Mouse (Mus musculus) hindbrain, embryonic 12.5 days (tissue): ENCODE data around the gene Pgam1. TPM values are rescaled to one million over a fixed set of nuclear protein-coding genes. Genes with fewer than 3 reads are reported as not detected.
"Not testable (repeated sequence)": the region's sequence is repeated elsewhere in the genome, so short reads cannot be mapped to it uniquely, and the experiment has no call there.

Experiments used
- ATAC-seq: fragments of 200-750 bp; cut with Nextera tagmentation; 2 replicates; pipeline ENCODE4 v1.8.0; 2017; ENCODE audit warnings: moderate TSS enrichment; ENCODE audit not compliant: low FRiP score
- H3K27ac ChIP-seq: fragments of 300-500 bp; sonication (generic); 2 replicates; pipeline ENCODE4 v1.5.1; 2016; ENCODE audit warnings: mild to moderate bottlenecking
- H3K27me3 ChIP-seq: fragments of 300-500 bp; sonication (generic); 2 replicates; pipeline ENCODE4 v1.6.1; 2016; ENCODE audit warnings: mild to moderate bottlenecking
- H3K36me3 ChIP-seq: fragments of 300-500 bp; sonication (generic); 2 replicates; pipeline ENCODE4 v1.6.1; 2016; ENCODE audit warnings: mild to moderate bottlenecking
- H3K4me1 ChIP-seq: fragments of 300-500 bp; sonication (generic); 2 replicates; pipeline ENCODE4 v1.6.1; 2016
- H3K4me2 ChIP-seq: fragments of 300-500 bp; sonication (generic); replicated peaks from 2 replicates; pipeline ENCODE4 v1.6.1; 2016; ENCODE audit warnings: mild to moderate bottlenecking
- H3K4me3 ChIP-seq: fragments of 300-500 bp; sonication (generic); 2 replicates; pipeline ENCODE4 v1.5.1; 2016; ENCODE audit warnings: mild to moderate bottlenecking
- H3K9ac ChIP-seq: fragments of 300-500 bp; sonication (generic); 2 replicates; pipeline ENCODE4 v1.6.1; 2016; ENCODE audit warnings: mild to moderate bottlenecking, moderate library complexity
- H3K9me3 ChIP-seq: fragments of 300-500 bp; sonication (generic); replicated peaks from 2 replicates; pipeline ENCODE4 v1.6.1; 2016; ENCODE audit warnings: mild to moderate bottlenecking
- WGBS: fragments of 180-500 bp; shearing (Covaris S2); methylation state at CpG from one replicate; pipeline ENCODE4 v1.1.7; 2016; 5-methylcytosine and 5-hydroxymethylcytosine counted together
- polyA plus RNA-seq: library from polyadenylated mRNA; unstranded; fragments of >200 nt; fragmentation: Nextera tagmentation; extraction: Ambion mirVana; gene quantifications from 2 replicates; pipeline ENCODE4 v1.2.1, GENCODE M21; 2016

Gene Pgam1
- polyA plus RNA-seq, result 514 and 546 TPM in 2 replicates

- Histone ChIP-seq H3K4me2 (peak within 1 kb of the TSS; percentile 65), H3K9ac (peak within 1 kb of the TSS; percentile 93), H3K36me3 (peaks cover 10% of the 10 kb centered on the region), H3K4me1 (peaks cover 20% of the 10 kb centered on the region), H3K27me3 (0 out of 2 replicates have a peak, but pooled peaks cover 4% of the 10 kb centered on the region), H3K9me3 (no peaks in the 10 kb centered on the region), H3K27ac (peak within 1 kb of the TSS; percentile 87), H3K4me3 (peak within 1 kb of the TSS; percentile 93)
- WGBS, result 5% methylated on average over 54 of the region's 54 CpGs
- ATAC-seq, result peak; percentile 95
Observed at GRCm38 (mm10) chr19:41911178-41912073, at the start of gene Pgam1. Gene Pgam1 (plus strand): TSS chr19:41911923.

- no peaks in the 10 kb centered on the region for H3K4me1 ChIP-seq
- no peak for ATAC-seq
- H3K4me2 ChIP-seq, result no peak overlapping the region
- no peak overlapping the region for H3K27ac ChIP-seq
- H3K4me3 ChIP-seq, result no peak overlapping the region
- H3K36me3 ChIP-seq, result peaks cover 86% of the 10 kb centered on the region
- 90% methylated on average over 8 of the region's 8 CpGs for WGBS
- H3K9ac ChIP-seq, result no peak overlapping the region
- H3K27me3 ChIP-seq, result no peaks in the 10 kb centered on the region
- H3K9me3 ChIP-seq, result no peaks in the 10 kb centered on the region
Observed at GRCm38 (mm10) chr19:41866707-41867106, 45.0 kb upstream of the Pgam1 start.

- no peak for ATAC-seq
- Histone ChIP-seq H3K27me3 (no peaks in the 10 kb centered on the region), H3K36me3 (peaks cover 77% of the 10 kb centered on the region), H3K9me3 (no peaks in the 10 kb centered on the region), H3K9ac (no peak overlapping the region), H3K27ac (no peak overlapping the region), H3K4me3 (no peak overlapping the region), H3K4me2 (no peak overlapping the region), H3K4me1 (no peaks in the 10 kb centered on the region)
- WGBS, result 91% methylated on average over 5 of the region's 5 CpGs
Observed at GRCm38 (mm10) chr19:41869296-41869695, 42.4 kb upstream of the Pgam1 start.

- H3K27me3 ChIP-seq, H3K9ac ChIP-seq, H3K4me2 ChIP-seq, H3K4me3 ChIP-seq, H3K27ac ChIP-seq, ATAC-seq, H3K4me1 ChIP-seq, H3K9me3 ChIP-seq: not testable (repeated sequence)
- 81% methylated on average over 5 of the region's 5 CpGs for WGBS
- peaks cover 81% of the 10 kb centered on the region for H3K36me3 ChIP-seq
Observed at GRCm38 (mm10) chr19:41869946-41870345, 41.8 kb upstream of the Pgam1 start.

GRCm38 (mm10) chr19:41872285-41872684 lies 39.4 kb upstream of the Pgam1 start:
- Histone ChIP-seq H3K4me2 (no peak overlapping the region), H3K27ac (no peak overlapping the region), H3K4me3 (no peak overlapping the region), H3K27me3 (no peaks in the 10 kb centered on the region), H3K9me3 (no peaks in the 10 kb centered on the region), H3K36me3 (peaks cover 81% of the 10 kb centered on the region), H3K4me1 (no peaks in the 10 kb centered on the region), H3K9ac (no peak overlapping the region)
- ATAC-seq, result no peak
- WGBS, result 90% methylated on average over 2 of the region's 2 CpGs

- Histone ChIP-seq H3K36me3 (peaks cover 70% of the 10 kb centered on the region), H3K9ac (no peak overlapping the region), H3K4me2 (no peak overlapping the region), H3K9me3 (no peaks in the 10 kb centered on the region), H3K27me3 (no peaks in the 10 kb centered on the region), H3K4me3 (no peak overlapping the region), H3K27ac (no peak overlapping the region), H3K4me1 (no peaks in the 10 kb centered on the region)
- 93% methylated on average over 14 of the region's 14 CpGs for WGBS
- no peak for ATAC-seq
Observed at GRCm38 (mm10) chr19:41874356-41874755, 37.4 kb upstream of the Pgam1 start.

GRCm38 (mm10) chr19:41881842-41882241 lies 29.9 kb upstream of the Pgam1 start:
- Histone ChIP-seq H3K27me3 (no peaks in the 10 kb centered on the region), H3K4me2 (no peak overlapping the region), H3K36me3 (peaks cover 68% of the 10 kb centered on the region), H3K9me3 (no peaks in the 10 kb centered on the region), H3K4me1 (no peaks in the 10 kb centered on the region), H3K9ac (no peak overlapping the region), H3K4me3 (no peak overlapping the region), H3K27ac (no peak overlapping the region)
- ATAC-seq, result no peak
- WGBS, result 100% methylated on average over 4 of the region's 4 CpGs

- ATAC-seq, result no peak
- no peaks in the 10 kb centered on the region for H3K4me1 ChIP-seq
- H3K27ac ChIP-seq, result no peak overlapping the region
- no peak overlapping the region for H3K4me3 ChIP-seq
- H3K9me3 ChIP-seq, result no peaks in the 10 kb centered on the region
- WGBS, result 93% methylated on average over 9 of the region's 9 CpGs
- no peaks in the 10 kb centered on the region for H3K27me3 ChIP-seq
- peaks cover 77% of the 10 kb centered on the region for H3K36me3 ChIP-seq
- no peak overlapping the region for H3K4me2 ChIP-seq
- H3K9ac ChIP-seq, result no peak overlapping the region
Observed at GRCm38 (mm10) chr19:41883882-41884281, 27.8 kb upstream of the Pgam1 start.

GRCm38 (mm10) chr19:41888191-41888590 lies 23.5 kb upstream of the Pgam1 start:
- no peaks in the 10 kb centered on the region for H3K27me3 ChIP-seq
- no peaks in the 10 kb centered on the region for H3K9me3 ChIP-seq
- no peak overlapping the region for H3K4me2 ChIP-seq
- no peak overlapping the region for H3K27ac ChIP-seq
- no peaks in the 10 kb centered on the region for H3K4me1 ChIP-seq
- H3K9ac ChIP-seq, result no peak overlapping the region
- no peak overlapping the region for H3K4me3 ChIP-seq
- ATAC-seq, result no peak
- H3K36me3 ChIP-seq, result peaks cover 70% of the 10 kb centered on the region

GRCm38 (mm10) chr19:41894959-41895358 lies 16.8 kb upstream of the Pgam1 start:
- ATAC-seq, result no peak
- peak overlapping the region; percentile 88 for H3K4me2 ChIP-seq
- peaks cover 13% of the 10 kb centered on the region for H3K4me1 ChIP-seq
- H3K4me3 ChIP-seq, result peak overlapping the region; percentile 54
- peak overlapping the region; percentile 62 for H3K9ac ChIP-seq
- H3K9me3 ChIP-seq, result no peaks in the 10 kb centered on the region
- H3K36me3 ChIP-seq, result peaks cover 13% of the 10 kb centered on the region
- WGBS, result 54% methylated on average over 7 of the region's 7 CpGs
- H3K27me3 ChIP-seq, result no peaks in the 10 kb centered on the region
- no peak overlapping the region for H3K27ac ChIP-seq

GRCm38 (mm10) chr19:41895460-41896318 lies 16.0 kb upstream of the Pgam1 start, which contains the start of gene Rrp12:
Gene Rrp12 (minus strand): TSS chr19:41896173.
- 2% methylated on average over 46 of the region's 46 CpGs for WGBS
- peak within 1 kb of the TSS; percentile 88 for H3K4me2 ChIP-seq
- peaks cover 13% of the 10 kb centered on the region for H3K4me1 ChIP-seq
- no peaks in the 10 kb centered on the region for H3K9me3 ChIP-seq
- H3K27ac ChIP-seq, result no peak within 1 kb of the TSS
- H3K4me3 ChIP-seq, result peak within 1 kb of the TSS; percentile 54
- ATAC-seq, result peak; percentile 88
- H3K9ac ChIP-seq, result peak within 1 kb of the TSS; percentile 62
- peaks cover 7% of the 10 kb centered on the region; the same call in 1 of the 2 replicates for H3K36me3 ChIP-seq
- no peaks in the 10 kb centered on the region for H3K27me3 ChIP-seq

GRCm38 (mm10) chr19:41896319-41896711 lies 15.4 kb upstream of the Pgam1 start:
- Histone ChIP-seq H3K9me3 (no peaks in the 10 kb centered on the region), H3K36me3 (0 out of 2 replicates have a peak, but pooled peaks cover under 1% of the 10 kb centered on the region), H3K9ac (peak overlapping the region; percentile 62), H3K4me3 (peak overlapping the region; percentile 54), H3K4me2 (peak overlapping the region; percentile 88), H3K27ac (no peak overlapping the region), H3K4me1 (peaks cover 13% of the 10 kb centered on the region), H3K27me3 (no peaks in the 10 kb centered on the region)
- ATAC-seq, result peak; percentile 46; the same call in 1 of the 2 replicates
- WGBS, result 21% methylated on average over 18 of the region's 18 CpGs
